Mouse (Mus musculus) layer of hippocampus, postnatal 10 days (tissue): ENCODE results near the gene Chchd4. TPM values are rescaled to one million over a fixed set of nuclear protein-coding genes. Genes with fewer than 3 reads are reported as not detected.

Experiments
- DNase-seq, 2 experiments: peaks; one replicate each; pipeline ENCODE4 v3.0.0; 2021; ENCODE audit warnings: low spot score in 2 of 2
- long read RNA-seq: library from polyadenylated mRNA; stranded (forward); transcript quantifications from one replicate; pipeline ENCODE4 v2.0.0, GENCODE M21; 2023
- total RNA-seq, 2 experiments: library from RNA; stranded (reverse); gene quantifications; 2 replicates each; pipeline ENCODE4 v1.2.3; 2021

Gene Chchd4
- 10 to 100 TPM; 21.6 to 21.9 TPM for total RNA-seq
- long read RNA-seq, transcript Chchd4-201 (3 exons, 3,472 nt) = major isoform, 95 of 193 reads
- long read RNA-seq, transcript Chchd4-202 (1 exons, 1,854 nt) = minor isoform, 6 of 193 reads
- long read RNA-seq, partial matches to known transcripts = 0 of 193 reads
- long read RNA-seq, other reads (novel, unspliced or antisense) = 92 of 193 reads

DNA sequence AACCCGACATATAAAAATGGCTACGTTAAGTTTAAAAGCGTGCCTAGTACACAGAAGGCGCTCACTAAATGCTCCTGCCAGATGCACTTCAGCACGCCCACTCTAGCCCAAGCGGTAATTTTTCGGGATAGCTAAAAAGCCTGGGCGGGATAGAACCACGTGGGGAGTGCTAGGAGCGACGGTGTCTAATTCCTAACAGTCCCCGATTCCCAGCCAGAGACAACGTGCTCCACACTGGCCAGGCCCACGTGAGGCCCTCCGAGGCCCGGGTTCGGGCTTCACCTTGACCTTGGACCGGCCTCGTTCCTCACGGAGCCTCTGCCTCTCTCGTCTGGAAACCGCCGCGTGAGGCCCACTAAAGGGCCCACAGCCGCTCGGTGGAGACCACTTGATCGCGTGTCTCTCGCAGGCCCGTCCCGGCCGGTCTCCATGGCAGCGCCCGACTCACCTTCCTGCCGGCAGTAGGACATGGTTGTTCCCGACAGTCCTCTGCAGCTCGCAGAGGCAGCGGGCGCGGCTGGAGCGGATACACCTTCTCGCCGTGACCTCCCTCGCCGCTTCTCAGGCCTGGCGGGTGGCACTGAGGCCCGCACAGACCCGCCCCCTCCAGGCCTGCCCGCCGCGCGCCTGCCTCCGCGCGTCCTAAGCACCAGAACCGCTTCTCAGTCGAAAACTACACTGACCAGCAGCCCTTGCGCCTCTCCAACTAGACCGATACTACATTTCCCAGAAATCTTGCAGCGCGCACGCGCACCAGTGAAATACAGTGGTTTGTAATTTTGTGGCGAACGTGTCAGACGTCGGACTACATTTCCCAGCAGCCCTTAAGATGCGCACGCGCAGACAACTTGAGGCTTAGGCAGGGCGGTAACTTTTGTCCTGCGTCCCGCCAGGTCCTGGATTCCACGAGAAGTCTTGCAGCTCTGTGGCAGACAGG is at the start of gene Chchd4, which contains the start of gene Tmem43:
Gene Chchd4 (minus strand): TSS at position 679 of the 937 bp plus-strand sequence.
Gene Tmem43 (plus strand): TSS at position 836 of the 937 bp plus-strand sequence.
- DNase-seq = peak; percentile 98 to 99

DNA sequence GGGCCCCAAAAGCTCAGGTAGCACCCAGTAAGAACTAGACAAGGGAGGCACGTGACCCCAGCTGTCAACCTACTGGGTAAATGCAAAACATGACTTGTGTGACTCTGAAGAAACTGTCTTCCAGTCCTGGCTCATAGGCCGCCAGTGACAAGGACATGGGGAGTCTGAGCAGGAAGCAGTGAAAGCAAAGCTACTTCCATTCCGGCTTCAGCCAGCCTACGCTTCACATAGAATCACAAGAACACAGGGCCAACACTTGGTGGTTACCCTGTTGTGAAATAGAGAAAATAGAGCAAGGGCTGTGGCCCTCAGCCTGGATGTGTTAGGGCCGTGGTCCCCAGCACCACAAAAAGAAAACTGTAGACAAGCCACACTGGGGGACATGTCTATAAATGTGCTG is 49.5 kb upstream of the Chchd4 start:
- DNase-seq = no peak

DNA sequence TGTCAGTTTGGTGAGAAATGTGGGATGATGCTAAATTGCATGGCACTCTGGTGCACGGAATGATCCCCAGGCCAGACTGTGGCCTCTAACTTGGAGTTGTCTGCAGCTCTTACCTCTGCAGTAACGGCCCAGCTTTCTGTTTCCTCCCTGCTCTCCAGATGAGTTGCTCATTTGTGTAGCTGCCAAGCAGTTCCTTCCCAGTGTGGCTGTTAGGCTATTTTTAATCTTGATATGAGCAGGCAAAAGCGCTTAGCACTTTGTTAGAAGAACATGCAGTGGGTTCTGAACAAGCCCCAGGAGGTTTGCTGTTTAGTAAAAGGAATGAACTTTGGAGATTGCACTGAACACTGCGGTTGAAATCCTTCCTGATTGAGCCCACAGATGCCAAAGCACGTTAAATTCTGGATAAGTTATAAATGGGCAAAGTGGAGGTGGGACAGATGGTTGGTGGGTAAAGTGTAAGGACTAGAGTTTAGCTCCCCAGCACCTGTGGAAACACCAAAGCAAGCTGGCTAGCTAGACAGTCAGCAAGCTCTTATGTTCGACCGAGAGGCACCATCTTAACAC is 45.2 kb upstream of the Chchd4 start:
- DNase-seq = no peak

DNA sequence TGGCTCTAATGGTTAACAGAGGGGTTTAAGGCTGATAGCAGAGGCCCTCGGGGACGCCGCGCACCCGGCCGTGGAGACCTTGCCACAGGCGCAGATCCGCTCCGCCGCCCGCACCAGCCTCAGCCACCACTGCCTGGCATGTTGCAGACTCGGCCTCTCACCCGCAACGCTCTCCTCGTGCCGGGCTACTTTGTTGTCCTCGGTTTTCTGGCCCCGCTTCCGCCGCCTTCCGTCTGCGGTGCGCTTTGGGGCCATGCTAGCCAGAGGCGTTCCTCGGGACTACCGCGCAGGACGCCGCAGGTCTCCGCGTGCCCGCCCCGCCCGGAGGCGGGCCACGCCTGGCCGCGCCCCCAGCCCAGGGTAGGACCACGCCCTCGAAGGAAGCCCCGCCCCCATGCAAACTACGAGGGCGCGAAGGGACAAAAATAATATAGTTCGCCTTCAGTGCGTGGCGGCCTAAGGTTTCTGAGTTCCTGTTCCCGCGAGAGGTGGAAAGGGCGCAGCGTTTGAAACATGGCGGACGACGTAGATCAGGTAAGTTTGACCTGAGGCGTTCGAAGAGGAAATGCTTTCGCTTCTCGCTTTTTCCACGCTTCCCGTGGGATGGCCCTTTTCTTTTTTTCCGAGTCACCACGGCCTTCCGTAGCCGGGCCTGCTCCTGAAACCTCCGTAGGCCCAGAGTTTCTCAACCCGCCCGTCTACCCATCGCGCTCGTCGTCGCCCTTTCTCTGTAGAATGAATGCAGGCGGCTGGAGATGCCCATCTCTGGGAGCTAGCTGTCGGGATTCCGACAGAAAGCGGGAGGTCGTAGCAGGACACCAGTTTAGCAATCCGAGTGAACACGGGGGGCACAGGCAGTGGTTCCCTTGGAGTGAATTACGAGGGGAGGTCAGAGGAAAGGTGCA is 42.5 kb upstream of the Chchd4 start, which contains the start of the genes Xpc and Lsm3:
Gene Xpc (minus strand): TSS at position 344 of the 905 bp plus-strand sequence.
Gene Lsm3 (plus strand): TSS at position 384 of the 905 bp plus-strand sequence.
- peak; percentile 99 for DNase-seq

DNA sequence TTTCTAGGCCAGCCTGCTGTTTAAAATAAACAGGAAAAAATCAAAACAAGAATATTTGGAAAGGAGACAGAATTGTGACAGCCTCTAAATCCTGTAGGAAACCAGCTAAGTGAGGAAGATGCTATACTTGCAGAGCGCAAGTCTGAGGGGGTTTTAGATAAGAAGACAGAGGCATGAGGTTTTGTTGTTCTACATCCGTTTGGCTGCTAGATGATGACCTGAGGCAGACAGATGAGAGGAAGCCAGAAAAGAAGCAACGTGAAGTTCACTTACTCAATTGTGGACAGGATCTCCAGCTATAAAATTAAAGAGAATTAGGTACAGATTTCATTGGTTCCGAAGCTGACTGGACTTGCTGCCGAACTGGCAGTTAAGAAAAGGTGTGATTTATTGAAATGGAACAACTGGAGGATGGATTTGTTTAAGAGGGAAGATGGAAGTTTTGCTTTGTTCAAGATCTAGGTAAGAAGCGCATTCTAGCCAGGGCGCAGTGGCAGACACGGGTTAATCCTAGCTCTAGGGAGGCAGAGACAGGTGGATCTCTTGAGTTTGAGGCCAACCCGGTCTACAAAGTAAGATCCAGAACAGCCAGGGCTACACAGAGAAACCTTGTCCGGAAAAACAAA is 41.5 kb upstream of the Chchd4 start:
- no peak for DNase-seq

DNA sequence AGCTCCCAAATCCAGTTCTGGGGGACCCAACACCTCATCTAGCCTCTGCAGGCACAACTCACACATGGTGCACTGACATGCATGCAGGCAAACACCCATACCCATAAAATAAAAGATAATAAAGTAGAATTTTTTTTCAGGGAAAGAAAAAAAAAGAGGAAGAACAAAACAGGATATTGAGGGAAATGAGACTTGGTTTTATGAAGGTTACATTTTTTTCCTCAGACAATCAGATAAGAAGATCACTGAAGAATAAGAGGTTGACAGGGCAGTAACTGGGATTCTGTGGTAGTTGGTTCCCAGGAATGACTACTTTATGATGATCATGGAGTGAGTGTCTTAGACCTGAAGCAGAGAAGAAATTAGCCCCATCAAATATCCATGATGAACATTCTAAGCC is 40.8 kb upstream of the Chchd4 start:
- DNase-seq = no peak

DNA sequence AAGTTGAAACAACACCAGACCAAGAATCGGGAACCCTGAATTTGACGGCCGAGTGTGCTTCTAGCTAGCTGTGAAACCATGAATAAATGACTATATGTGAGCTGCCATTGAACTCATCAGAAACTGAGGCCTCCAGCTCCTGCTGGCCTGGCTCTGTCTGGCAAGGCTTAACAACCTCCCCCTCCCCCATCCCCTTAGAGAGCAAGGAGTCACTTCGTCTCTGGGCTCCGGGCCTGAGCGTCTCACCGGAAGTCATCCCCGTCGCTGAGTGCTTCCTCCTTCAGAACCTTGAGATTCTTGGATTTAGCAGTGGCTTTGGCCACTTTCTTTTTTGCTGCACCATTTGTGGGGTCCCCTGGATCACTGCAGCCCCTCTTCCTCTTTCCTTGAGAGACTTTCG is 36.9 kb upstream of the Chchd4 start:
- no peak for DNase-seq

DNA sequence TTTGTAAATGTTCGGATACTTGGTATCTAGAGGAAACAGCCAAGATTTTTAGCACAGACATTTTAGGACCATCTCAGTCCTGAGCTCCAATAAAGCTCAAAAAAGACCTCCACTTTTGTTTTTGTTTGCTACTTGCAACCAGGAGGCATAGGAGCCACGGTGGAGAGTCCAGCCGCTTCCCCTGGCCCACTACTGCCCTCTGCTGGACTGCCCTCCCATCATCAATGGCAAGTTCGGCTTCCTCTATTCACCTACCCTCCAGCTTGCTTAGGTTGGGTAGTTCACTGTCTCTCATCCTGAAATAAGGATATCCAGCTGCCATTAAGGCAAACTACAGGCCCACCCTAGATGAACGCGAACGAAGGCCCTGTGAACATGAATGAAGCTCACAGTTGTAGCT is 36.0 kb upstream of the Chchd4 start:
- peak; percentile 75 to 78 for DNase-seq

DNA sequence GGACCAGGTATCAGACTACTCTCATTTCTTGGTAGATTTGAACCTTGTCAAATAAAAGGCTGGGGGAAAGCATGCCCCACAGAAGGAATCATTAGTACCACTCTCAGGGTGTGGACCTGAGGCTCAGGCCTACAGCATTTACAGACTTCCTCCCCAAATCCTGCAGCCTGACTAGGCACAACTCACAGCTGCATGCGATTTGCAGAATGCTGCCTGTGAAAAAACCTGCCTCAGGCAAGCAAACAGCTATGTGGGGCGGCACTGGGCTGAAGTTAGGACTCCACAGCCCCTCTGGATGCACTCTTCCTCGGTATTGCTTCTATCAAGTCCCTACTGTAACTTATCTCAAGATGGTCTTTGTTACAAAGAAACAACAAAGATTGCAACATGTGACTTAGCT is 34.7 kb upstream of the Chchd4 start:
- no peak for DNase-seq

DNA sequence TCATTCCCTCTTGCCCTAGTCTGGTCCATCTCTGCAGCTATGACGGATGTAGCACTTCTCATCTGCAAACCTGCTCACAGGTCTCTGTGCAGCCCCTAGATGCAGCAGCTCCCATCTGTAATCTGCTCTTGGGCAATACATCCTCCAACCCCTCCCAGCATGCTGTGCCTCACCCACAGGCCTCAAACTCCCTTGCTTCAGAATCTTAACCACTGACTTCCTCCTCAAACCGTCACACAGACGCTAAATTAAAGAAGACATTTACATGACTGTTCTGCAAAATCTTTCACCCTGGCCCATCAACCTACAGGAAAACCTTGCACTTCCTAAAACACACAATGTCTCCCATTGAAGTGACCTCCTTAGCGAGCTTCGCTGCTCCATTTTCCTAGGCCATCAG is 32.7 kb upstream of the Chchd4 start:
- no peak for DNase-seq

DNA sequence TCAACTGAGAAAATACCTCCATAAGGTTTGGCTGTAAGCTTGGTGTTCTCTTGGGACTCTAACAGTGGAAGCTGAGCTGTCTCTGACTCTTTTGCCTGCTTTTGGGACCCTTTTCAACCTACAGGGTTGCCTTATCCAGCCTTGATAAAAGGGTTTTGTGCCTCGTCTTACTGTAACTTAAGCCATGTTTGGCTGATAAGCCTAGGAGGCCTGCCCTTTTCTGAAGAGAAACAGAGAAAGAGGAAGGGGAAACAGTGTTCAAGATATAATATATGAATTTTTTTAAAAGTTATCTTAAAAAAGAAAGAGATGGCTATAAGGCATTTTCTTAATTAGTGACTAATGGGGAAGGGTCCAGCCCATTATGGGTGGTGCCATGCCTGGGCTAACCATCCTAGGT is 30.0 kb upstream of the Chchd4 start:
- no peak for DNase-seq

DNA sequence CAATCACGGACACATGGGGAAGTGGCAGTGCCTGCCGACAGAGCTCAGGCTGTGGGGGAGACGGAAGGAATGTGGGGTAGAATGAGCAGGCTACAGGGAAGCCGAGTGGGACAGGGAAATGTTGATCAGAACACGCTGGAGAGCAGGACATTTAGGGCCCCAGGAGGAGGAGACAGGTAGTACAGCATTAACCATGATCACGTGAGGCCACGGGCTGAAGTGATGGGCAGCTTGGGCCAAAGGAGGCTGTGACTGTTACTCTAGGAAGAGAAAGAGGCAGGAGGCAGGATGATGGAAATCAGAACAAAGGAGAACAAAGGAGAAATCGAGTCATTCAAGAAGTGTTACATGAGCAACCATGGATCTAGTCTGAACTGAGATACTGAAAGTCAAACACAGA is 21.2 kb upstream of the Chchd4 start:
- no peak for DNase-seq

DNA sequence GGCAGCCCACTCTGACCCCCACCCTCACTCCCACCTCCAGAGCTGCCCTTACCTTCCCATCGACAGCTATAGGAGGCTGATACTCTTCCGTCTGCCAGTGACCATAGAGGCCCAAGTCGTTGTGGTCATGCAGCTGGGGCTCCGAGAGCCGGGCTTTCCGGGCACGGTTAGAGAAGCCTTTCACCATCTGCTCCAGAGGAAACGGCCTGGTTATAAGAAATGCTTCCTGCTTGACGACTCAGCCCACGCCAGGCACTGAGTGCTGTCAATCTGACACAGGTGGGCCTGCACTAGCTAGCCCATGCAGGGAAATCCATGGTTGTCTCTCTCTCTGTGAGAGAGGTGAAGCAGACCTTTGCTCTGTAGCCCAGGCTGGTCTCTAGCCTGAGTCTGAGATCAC is 19.7 kb upstream of the Chchd4 start:
- no peak for DNase-seq

DNA sequence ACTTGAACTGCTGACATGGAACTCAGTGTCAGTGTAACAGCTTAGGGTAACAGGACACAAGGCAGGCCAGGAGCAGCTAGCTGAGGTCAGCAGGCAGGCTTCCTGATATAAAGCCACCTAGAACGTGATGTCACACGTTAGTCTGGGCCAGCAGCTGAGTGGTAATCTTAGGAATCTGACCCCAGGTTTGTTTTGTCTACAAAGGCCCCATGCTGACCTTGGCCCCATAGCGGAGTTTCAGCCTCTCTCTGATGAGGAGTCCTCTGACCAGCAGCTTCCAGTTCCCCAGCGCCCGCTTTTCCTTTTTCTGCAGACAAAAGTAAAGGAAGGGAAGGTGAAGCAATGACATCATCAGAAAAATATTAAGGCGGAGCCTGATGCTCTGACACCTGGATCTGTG is 17.7 kb upstream of the Chchd4 start:
- DNase-seq = no peak

DNA sequence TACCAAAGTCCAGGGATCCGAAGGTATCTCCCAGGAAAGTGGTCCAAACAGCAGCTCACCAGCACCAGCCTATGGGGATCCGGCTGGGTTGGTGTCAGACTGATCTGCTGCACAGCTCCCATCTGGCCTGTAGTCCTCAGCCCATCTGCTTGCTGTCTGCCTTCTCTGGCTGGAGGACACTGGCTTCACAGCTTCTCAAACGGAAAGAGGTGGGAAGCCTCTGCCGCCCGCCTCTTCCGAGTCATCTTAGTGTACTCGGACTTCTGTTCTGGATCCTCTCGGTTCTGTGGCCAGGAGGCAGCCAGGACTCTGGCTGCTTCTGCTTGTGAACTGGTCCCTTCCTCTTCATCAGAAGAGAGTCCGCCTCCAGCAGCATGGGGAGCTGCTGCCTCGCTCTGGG is 16.5 kb upstream of the Chchd4 start:
- DNase-seq = peak in 1 of 2 experiments; percentile 14

DNA sequence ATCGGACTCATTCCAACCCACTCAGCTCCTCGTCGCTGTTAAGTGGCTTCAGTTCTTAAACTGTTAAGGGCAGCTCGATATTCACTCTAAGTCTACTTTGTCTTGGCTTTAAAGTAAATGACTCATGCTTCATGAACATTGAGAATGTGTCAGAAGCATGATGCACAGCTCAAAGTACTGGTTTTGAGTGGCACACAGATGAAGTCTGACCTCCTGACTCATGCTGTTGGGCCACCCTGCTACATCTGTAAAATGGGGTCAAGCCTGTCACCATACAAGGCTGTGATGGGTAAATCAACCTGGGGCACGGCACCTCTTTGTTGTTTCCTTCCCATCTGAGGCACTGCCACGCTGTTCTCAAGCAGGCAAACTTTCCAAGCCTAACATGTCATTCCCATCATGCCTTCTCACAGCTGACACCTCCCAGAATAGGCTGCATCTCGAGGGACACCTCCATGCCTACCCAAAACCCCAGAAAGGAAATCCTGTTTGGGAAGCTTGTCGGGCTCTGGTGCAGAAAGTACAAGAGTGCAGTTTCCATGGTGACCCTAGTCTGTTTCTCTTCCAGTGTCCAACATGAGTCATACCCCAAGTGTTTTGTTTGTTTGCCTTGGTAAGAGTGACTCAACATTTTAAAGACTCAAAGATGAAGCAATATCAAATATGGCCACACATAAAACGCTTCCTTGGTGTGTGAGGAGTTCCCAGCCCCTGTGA is 15.3 kb upstream of the Chchd4 start:
- no peak for DNase-seq

DNA sequence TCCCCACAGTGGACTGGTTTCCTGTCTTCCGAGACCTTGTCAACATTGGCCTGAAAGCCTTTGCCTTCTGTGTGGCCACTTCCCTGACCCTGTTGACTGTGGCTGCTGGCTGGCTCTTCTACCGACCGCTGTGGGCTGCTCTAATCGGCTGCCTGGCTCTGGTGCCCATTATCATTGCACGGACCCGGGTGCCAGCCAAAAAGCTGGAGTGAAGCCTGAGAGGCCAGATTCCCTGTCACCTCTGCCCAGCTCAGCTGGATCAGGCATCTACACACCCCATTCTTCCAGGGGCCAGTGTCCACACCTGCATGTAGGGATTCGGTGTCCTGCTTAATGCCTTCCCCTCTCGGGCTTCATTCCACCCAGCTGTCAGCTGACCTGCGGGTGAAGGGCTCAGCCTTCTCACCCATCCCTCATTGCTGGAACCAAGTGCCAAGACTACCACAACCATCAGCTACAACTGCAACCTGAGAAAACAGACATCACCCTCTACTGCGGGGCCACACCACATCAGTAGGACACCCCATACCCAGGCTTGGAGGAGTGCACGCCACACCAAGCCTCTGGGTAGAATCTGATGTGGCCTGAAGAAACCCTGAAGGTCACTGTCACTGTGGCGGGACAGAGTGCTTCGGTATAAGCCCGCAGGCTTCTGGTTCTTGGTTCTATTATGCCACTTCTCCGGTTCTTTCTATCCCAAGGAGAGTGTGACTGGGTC is 13.5 kb upstream of the Chchd4 start:
- DNase-seq = no peak

DNA sequence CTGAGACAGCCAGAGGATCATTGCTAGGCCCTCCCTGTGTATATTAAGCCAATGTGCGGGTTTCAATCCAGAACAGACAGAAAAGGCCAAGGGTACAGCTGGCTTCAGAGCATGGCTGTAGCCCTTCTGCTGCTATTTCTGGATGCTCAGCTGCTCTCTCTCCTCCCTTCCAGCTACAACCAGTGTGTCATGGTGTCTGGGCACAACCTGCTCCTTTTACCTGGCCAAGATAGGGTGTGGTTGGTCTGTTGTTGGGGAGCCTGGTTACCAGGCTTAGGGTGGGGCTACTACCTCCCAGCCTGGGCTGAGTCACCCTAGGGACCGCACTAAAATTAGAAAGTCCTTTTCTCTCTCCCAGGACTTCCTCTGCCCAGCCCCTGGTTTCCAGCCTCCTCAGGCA is 10.0 kb upstream of the Chchd4 start:
- DNase-seq = no peak

DNA sequence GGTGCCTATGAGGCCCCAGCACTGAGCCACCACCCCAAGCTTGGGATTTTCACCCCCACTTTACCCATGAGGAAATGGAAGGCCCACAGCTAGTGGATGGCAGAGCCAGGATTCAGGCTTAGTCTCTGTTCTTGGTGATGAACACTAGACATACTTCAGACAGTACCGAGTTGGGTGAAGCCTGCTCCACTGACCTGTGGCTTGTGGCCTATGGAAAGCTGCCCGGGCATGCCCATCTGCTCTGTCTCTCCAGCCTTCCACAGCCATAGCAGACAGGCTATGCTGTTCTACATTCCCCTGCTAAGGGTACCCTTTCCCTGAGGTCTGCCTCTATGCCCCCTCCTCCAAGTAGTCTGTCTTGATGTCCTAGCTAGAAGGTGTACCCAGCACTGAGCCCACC is 3.2 kb upstream of the Chchd4 start:
- DNase-seq = no peak
